Mouse (Mus musculus) lung, adult 2 months (tissue): ENCODE results near the gene Cpa4.

Experiments
- CTCF ChIP-seq: fragments of 200-500 bp; IDR thresholded peaks from 2 replicates; pipeline ENCODE4 v1.5.1; 2011; ENCODE audit warnings: mild to moderate bottlenecking, low read length, control low read depth; ENCODE audit not compliant: insufficient read depth
- POLR2A ChIP-seq: fragments of 200-500 bp; IDR thresholded peaks from 2 replicates; pipeline ENCODE4 v1.6.1; 2011; ENCODE audit warnings: low read depth, mild to moderate bottlenecking, control low read depth, low read length, borderline replicate concordance; ENCODE audit errors: extremely low read depth

DNA sequence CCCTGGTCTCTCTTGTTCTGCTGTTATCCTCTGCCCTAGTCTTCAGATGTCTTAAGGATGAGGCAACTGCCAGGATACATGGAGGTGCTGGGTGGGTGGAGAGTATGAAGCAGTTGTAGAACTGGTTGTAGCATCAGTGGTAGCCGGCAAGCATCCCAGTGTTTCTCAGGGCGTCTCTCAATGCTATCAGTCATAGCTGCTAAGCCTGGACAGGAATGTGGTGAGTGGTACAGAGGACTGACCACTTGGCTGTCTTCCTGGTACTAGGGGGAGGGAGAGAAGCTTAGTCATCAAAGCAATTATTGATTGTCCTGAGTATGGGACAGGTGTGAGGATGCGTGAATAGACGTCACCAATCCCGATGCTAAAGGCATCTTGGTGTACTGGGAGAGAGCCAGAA lies 1.8 kb downstream of the Cpa4 start:
- no peak for TF ChIP-seq POLR2A
- no peak for TF ChIP-seq CTCF
